Mouse (Mus musculus) B cell, adult 2 months (primary cell): ENCODE data around the gene Zfp507.

Source experiments
- DNase-seq, 2 experiments: peaks; one replicate each; pipeline ENCODE4 v3.0.0; 2022

Zfp507 gene

DNA sequence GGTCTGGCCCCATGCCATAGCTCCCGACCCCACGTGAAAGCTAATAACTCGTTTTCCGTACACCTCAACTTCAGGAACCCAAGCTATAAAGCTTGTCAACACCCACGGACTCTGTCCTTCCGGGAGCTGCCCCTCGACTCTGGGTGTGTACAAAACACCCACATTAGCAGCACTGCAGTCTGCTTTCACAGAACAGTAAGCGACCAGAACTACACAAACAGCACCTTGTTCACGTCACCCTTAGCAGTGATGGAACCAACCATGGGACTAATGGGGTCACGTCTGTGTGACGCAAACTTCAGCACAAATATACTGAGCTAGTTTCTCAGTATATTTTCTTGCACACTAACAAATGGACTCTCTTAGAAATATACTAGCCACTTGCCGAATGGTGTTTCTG, 28.7 kb downstream of the Zfp507 start:
- DNase-seq: no peak

- DNase-seq: no peak
Measured at GRCm38 (mm10) chr7:35772347-35772746, 30.5 kb downstream of the Zfp507 start.

- DNase-seq: no peak
Measured at GRCm38 (mm10) chr7:35771106-35771505, 31.7 kb downstream of the Zfp507 start.

DNA sequence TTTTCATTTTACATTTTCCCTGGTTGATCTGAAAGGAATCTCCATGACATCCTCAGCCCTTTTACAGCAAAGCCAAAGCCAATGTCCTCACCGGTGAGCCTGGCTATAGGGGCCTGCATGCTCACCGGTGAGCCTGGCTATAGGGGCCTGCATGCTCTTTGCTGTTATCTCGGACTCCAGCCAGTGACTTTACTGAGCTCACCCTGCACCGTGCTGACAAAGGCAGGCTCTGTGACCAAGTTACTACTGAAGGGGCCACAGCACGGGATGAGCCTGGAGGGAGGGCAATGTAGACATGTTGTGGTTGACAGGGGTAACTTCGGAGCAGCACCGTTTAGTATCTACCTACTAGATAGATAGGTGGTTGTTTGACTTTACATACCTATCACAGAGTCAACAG, 32.7 kb downstream of the Zfp507 start:
- DNase-seq: no peak

GRCm38 (mm10) chr7:35764461-35764860, 38.3 kb downstream of the Zfp507 start:
- no peak for DNase-seq

DNA sequence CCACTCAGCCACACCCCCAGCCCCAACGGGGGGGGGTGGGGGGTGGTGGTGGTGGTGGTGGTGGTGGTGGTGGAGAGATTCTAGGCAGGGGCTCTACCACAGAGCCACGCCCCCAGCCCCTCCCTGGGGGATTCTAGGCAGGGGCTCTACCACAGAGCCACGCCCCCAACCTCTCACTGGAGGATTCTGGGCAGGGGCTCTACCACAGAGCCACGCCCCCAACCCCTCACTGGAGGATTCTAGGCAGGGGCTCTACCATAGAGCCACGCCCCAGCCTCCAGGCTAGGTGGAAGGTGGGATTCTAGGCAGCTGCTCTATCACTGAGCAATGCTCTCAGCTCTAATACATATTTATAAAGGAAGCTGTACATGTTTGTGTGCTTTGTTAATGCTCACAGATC, 41.0 kb downstream of the Zfp507 start:
- no peak for DNase-seq

- peak; percentile 58 to 61 for DNase-seq
Measured at GRCm38 (mm10) chr7:35759602-35760001, 43.2 kb downstream of the Zfp507 start.

- peak; percentile 59 to 60 for DNase-seq
Measured at GRCm38 (mm10) chr7:35756510-35757440, 46.0 kb downstream of the Zfp507 start.

DNA sequence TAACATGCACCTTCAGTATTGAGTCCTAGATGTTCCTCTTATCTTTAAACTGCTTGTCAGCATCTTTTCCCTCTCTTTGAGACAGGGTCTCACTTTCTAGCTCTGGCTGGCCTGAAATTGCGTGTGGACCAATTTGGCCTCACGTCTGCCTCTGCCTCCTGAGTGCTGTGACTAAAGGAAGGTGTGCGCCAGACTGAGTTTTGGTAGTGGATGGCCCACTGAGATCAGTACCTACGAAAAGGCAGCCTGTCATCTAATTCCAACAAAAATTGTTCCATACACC, 48.0 kb downstream of the Zfp507 start:
- DNase-seq: no peak

- DNase-seq: peak; percentile 96
Measured at GRCm38 (mm10) chr7:35754033-35754885, 48.5 kb downstream of the Zfp507 start, which contains the start of gene Dpy19l3. Dpy19l3 (minus strand) TSS chr7:35754454.

DNA sequence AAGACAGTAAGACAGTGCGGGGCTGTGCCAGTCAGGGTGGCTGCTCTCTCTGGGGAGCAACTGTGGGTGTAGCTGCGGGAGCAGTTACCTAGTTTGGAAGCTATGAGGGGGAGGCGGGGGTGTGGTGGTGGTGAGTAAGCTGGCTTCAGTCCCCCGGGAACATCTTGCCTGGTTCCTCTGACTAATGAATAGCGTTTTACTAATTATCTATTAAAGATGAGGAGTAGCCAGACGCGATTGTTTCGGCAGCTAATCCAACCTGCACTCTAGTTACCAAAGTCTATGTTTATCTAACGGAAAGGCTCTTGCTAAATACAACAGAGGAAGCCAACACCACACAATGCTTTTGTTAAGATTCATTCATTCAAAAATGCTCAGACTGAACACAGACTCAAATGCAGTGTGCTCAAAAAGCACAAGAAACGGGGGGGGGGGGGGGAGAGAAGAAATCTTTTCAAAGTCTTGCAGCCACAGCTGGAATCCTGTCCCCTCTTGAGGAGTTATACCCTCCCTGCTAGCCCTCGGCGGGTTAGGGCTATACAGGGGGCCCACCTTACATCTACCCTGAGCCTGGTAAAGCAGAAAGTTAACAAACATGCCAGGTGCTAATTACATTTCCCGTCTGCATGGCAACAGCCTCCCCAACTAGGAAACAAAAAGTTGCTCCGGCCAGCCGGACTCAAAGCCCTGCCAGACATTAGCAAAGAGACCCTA, 49.3 kb downstream of the Zfp507 start:
- DNase-seq: peak; percentile 22 to 40

GRCm38 (mm10) chr7:35750873-35751272, 51.9 kb downstream of the Zfp507 start:
- no peak for DNase-seq

- no peak for DNase-seq
Measured at GRCm38 (mm10) chr7:35747397-35747964, 55.3 kb downstream of the Zfp507 start.

DNA sequence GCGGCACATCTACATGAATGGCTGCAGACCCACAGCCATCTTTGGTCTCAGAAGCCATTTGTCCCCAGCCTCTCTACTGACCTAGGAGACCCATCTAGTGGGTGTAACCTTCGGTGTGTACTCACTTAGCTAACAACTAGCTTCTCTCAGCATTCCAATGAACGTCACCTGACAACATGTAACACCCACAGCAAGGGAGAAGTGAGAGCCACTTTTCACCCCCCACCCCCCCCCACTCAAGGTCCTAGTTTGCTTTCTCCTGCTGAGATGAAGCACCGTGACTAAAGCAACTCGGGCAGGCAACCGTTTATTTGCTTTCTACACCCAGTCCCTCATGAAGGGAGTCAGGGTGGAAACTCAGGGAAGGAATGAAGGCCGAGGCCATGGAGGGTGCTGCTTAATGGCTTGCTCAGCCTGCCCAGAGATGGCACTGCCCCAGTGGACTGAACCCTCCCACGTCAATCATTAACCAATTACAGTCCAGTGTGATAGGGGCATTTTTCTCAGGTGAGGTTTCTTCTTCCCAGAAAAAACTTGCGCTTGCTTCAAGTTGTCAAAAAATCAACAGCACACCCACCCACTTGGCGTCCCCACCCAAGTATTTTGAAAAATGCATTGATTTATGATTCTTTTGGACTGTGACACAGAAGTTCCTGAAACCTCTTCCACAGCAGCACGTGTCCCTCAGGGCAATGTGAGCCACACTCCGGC, 56.0 kb downstream of the Zfp507 start:
- DNase-seq: no peak

GRCm38 (mm10) chr7:35745281-35745702, 57.5 kb downstream of the Zfp507 start:
- DNase-seq: no peak

GRCm38 (mm10) chr7:35744771-35745170, 58.0 kb downstream of the Zfp507 start:
- no peak for DNase-seq

DNA sequence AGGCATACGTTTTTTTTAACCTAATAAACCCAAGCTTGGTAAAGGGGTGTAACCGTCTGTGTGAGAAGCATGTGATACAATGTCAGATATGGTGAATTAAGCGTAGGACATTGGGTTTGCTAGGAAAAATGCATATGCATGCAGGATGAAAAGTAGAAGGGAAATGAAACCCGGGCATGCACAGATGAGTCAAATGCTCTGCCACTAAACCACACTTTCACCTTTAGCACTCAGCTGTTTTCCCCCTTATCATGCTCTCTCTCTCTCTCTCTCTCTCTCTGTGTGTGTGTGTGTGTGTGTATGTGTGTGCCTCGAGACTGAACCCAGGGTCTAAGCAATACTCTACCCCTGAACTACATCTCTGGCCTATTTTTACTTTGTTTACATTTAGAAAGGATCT, 60.5 kb downstream of the Zfp507 start:
- DNase-seq: no peak

DNA sequence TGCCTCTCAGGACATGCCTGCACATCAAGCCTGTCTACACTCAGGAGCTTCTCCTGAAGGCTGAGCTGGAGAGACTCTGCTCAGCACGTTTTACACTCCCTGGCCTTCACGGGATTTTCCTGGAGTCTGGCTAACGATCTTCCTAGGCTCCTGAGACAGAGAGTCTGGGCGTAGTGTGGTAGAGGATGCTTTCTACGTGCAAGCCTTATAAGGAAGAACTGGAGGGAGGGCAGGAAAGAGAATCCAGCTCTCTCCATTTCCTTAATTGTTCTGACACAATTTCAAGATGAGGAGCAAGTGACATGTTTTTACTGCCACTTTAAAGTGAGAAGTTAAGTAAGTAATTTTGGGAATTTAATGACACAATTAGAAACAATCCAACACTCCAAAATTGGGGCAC, 60.9 kb downstream of the Zfp507 start:
- DNase-seq: no peak

DNA sequence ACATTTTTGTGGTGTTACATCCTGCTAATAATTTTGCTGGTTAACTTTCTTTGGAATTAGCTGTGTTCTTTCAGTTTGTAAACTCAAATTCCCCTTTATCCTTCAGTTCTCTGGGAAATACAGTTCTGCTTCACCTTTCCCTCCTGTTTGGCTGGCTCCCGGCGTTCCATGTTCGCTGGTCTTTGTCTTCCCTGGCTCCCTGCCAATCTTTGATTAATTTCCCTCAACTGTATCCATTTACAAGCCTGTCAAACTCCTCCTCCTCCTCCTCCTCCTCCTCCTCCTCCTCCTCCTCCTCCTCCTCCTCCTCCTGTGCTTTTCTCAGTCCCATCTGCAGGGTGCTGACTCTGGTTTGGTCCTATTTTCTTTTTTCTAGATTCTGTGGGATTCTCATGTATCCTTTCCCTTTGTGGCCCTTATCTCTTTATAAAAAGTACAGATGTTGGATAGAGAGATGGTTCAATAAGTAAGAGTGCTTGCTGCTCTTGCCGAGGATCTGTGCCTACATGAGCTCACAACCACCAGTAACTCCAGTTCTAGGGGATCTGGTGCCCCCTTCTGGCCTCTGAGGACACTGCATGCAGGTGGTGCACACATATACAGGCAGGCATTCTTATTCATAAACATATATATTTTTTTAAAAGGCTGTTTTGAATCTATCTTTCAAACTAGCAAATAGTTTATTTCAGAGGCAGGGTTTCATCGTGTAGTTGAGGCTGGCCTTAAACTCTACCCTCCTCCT, 62.1 kb downstream of the Zfp507 start:
- peak; percentile 68 for DNase-seq

DNA sequence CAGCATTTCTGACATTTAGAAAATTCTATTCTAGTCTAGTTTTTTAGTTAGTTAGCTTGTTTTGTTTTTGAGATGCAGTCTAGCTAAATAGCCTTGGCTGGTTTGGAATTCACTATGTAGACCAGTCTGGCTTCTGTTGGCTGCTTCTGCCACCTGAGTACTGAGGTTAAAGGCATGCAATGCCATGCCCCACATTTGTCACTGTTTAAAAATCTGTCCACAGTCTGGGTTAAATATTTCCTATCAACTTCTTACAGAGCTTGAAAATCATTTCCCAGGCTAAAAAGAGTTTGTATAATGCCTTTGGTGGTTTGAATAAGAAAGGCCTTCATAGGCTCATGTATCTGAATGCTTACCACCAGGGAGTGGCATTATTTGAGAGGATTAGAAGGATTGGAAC, 63.9 kb downstream of the Zfp507 start:
- DNase-seq: no peak

DNA sequence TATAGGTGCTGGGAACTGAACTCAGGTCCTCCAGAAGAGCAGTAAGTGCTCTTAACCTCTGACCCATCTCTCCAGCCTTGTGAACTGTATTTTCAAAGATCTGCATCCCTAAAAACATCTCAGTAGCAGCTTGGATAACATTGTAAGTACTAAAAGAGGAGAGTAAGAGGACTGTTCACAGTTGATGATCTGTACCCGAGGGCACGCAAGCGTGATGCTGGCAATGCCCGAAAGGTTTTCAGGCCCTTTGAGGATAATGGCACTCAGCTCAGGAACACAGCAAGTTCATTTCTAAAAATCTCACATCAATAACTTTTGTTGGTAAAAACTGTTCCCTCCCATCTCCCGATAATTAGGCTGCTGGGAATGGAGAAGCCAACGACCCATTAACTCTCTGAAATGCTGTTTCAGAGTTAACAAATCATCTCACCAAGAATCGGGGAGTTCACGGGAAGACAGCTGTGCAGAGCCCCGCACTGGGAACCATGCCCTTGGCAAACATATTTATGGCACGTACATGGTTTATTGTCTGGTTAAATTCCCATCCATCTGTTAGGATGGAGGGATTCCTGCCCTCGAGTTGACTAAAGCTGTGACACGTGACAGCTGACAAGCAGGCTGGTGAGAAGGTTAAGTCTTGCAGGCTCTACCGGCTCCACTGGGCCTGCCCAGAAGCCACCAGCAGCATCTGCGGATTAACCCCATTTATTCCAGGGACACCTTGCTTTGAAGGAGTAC, 69.3 kb downstream of the Zfp507 start:
- no peak for DNase-seq
